Mouse (Mus musculus) MEL-GATA-1-ER (cell line): ENCODE data around the gene Fstl4.

Experiments used
- DNase-seq: peaks from one replicate; pipeline ENCODE4 v3.0.0-alpha.2; 2012; ENCODE audit warnings: low read depth; ENCODE audit errors: extremely low read depth

The Fstl4 gene

GRCm38 (mm10) chr11:52904101-52904500 lies 139.7 kb downstream of the Fstl4 start:
- no peak for DNase-seq

- DNase-seq, result no peak
These were observed 146.4 kb downstream of the Fstl4 start for GRCm38 (mm10) chr11:52910788-52911187.

GRCm38 (mm10) chr11:52914431-52914830 lies 150.0 kb downstream of the Fstl4 start:
- no peak for DNase-seq

- DNase-seq, result no peak
These were observed 151.2 kb downstream of the Fstl4 start for GRCm38 (mm10) chr11:52915648-52916047.

GRCm38 (mm10) chr11:52919231-52919960 lies 155.0 kb downstream of the Fstl4 start:
- no peak for DNase-seq

- DNase-seq, result no peak
These were observed 159.8 kb downstream of the Fstl4 start for GRCm38 (mm10) chr11:52924196-52924595.

DNA sequence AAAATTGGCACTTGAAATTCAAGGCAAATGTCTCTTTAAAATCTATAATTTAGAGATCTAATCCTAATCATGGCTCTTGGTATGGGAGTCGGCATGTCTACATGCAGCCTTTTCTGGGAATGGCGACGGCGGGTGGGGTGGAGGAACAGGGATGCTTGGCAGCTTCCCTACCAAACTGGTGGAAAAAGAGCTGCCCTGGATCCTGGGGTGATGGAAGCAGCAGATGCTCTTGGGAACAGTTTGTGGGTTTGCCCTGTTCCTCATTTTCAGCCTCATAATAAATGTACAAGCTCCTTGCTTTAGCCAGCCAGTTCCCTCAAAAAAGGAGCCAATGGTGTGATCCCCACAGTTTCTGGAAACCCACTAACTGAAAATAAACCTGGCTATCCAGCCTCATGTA lies 163.9 kb downstream of the Fstl4 start:
- DNase-seq, result no peak

DNA sequence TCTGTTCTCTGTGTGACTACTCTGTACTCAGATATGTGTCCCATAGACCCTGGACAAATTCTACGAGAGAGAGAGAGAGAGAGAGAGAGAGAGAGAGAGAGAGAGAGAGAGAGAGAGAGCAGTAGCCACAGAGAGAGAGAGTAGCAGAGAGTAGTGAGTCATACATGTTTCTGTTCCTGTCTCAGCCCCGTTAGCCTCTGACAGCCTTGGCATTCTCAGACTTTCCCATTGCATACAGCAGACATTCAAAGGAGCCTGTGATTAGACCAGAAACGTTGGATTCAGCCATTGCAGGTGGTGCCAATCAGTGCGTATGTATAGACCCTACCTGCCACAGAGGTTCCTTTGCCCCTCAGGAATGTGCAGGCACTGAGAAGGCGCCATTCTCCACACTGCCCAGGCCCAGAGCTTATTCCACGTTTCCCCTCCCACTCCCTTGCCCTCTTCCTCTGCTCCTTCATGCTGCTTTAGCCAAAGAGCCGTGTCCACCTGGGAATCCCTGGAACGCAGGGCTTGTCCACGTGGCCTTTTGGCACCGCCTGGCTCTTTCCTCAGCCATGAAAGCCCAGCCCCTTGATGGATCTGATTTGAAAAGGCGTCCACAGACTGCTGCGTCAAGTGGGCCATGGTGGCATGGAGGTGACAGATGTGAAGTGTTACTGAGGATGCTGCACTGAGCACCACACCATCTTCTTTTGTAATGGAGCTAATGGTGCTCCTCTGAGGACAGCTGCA lies 175.1 kb downstream of the Fstl4 start:
- no peak for DNase-seq

- no peak for DNase-seq
These were observed 178.5 kb downstream of the Fstl4 start for GRCm38 (mm10) chr11:52942967-52943366.

DNA sequence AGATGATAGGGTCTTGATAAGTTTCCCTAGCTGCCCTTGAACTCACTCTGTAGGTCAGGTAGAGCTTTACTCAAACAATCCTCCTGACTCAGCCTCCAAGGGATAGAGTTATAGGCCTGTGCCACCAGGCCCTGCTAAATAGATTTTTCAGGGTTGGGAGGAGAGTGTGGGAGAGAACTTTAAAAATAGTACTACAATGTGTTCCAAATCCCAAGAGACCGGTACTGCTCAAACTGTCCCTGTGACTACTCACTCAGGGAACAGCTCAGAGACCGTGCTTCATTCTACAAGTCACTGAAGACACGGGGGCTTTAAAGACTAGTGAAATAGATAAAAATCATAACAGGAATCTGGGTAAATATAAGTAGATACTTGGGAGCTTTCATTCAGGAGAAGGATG lies 190.6 kb downstream of the Fstl4 start:
- DNase-seq, result no peak

GRCm38 (mm10) chr11:52968809-52969208 lies 204.4 kb downstream of the Fstl4 start:
- DNase-seq, result no peak

GRCm38 (mm10) chr11:52970396-52970795 lies 206.0 kb downstream of the Fstl4 start:
- no peak for DNase-seq

GRCm38 (mm10) chr11:52986986-52987385 lies 222.6 kb downstream of the Fstl4 start:
- no peak for DNase-seq

- no peak for DNase-seq
These were observed 230.3 kb downstream of the Fstl4 start for GRCm38 (mm10) chr11:52994688-52995087.

- no peak for DNase-seq
These were observed 232.1 kb downstream of the Fstl4 start for GRCm38 (mm10) chr11:52996434-52997093.

DNA sequence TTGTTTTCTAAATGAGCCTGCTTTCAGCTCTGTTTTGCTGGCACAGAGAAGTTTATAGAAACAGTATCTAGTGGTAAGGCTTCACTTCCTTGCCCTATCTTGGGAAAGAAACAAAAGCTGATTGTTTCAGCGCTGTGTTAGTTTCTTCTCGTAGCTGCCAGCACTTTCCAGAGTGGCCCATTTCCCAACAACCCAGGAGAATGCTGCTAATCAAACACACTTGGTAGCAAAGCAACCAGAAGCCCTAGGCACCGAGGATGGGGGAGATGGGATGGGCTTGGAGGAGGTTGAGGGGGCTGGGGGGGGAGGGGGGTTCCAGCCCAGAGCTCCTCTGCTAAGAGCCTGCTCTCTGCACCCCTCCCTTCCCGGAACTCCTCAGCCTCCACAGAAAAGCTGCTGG lies 233.0 kb downstream of the Fstl4 start:
- DNase-seq, result no peak

DNA sequence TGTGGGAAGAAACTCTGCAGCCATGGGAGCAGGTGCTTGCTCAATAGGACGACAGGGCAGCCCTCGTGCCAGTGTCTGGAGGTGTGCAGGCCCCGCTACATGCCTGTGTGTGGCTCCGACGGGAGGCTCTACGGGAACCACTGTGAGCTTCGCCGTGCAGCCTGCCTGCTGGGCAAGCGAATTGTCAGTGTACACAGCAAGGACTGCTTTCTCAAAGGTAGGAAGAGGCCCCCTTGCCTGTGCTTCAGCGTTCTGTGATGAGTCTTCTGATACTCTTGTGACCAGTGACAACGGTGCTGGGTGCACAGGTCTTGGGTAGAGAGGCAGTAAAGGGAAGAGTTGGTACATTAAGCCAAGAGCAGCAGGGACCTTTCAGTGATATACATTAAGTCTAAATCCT lies 235.8 kb downstream of the Fstl4 start:
- DNase-seq, result no peak

- no peak for DNase-seq
These were observed 238.9 kb downstream of the Fstl4 start for GRCm38 (mm10) chr11:53003361-53003760.

- no peak for DNase-seq
These were observed 239.4 kb downstream of the Fstl4 start for GRCm38 (mm10) chr11:53003811-53004210.

- no peak for DNase-seq
These were observed 245.2 kb downstream of the Fstl4 start for GRCm38 (mm10) chr11:53009597-53009996.

- DNase-seq, result no peak
These were observed 247.6 kb downstream of the Fstl4 start for GRCm38 (mm10) chr11:53011996-53012505.

DNA sequence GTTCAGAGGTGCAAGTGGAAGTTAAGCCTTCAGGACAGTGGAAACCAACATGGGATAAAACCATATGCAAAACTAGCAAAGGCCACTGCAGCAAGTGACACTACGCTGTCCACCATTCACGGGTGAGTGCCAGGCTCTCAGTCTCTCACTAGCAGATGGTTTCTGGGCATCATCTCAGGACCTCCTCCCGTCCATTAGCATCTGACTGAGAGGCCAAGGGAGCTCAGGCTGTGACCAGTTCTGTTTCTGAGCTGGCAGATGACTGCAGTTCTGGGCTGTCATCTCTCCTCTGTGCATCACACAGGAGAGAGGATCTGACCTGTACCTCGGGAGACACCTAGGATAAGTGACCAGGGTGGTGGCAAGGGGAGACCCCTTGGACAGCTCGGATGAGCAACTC lies 249.5 kb downstream of the Fstl4 start:
- DNase-seq, result no peak
